Mouse (Mus musculus) lung, postnatal 10 days (tissue): ENCODE results near the gene Scgb1b30.
A peak's percentile ranks its signal among the peaks of the same experiment; 100 is the strongest.
"Not testable (repeated sequence)": the region's sequence is repeated elsewhere in the genome, so short reads cannot be mapped to it uniquely, and the experiment has no call there.

Experiments used
- DNase-seq: peaks from one replicate; pipeline ENCODE4 v3.0.0; 2021

The Scgb1b30 gene

DNA sequence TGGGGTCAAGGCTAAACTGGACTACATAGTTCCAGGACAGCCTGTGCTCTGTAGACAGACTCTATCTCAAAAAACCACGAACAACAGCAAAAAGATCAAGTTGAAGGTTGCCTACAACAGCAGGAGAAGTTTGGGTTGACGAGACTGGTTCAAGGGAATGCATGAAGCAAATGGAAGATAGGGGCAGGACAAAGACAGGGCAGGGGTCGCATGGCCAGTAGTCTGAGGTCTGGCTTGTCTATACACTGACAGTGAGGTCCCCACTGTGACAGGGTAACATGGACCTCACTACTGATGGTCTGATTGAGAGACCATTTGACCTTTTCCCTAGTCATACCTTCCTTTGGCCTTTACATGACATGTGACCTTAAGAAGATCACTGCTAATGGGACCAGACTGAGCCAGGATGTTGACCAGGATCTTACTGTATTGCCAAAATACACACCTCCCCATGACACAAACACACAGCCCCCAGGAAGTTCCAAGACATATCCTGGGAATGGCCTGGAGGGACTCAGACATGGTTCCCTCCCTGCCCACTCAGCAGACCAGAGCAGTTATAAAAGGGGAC lies at the start of gene Scgb1b30:
Gene Scgb1b30 (plus strand): TSS at position 521 of the 571 bp plus-strand sequence.
- no peak for DNase-seq

- DNase-seq, result not testable (repeated sequence)
Measured at GRCm38 (mm10) chr7:34068132-34068531, 27.1 kb upstream of the Scgb1b30 start.

- no peak for DNase-seq
Measured at GRCm38 (mm10) chr7:34100002-34100401, 4.8 kb downstream of the Scgb1b30 start.

DNA sequence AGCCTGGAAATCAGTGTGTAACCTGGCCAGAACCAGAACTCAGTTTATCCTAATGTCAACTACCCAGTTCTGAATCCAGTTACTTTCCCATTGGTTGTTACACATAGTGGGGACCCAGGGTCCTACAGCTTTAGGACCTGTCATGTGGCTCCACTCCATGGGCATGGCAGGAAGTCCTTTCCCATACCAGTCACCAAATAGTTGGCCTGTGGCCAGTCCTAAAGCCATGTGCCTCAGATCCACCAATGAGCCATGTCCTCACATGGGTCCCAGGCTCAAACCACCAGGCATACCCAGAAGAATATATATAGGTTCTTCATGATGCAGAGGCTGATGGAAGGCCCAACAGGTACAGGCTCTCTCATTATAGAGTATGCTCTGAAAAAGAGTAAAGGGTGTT lies 6.0 kb downstream of the Scgb1b30 start:
- DNase-seq, result no peak

DNA sequence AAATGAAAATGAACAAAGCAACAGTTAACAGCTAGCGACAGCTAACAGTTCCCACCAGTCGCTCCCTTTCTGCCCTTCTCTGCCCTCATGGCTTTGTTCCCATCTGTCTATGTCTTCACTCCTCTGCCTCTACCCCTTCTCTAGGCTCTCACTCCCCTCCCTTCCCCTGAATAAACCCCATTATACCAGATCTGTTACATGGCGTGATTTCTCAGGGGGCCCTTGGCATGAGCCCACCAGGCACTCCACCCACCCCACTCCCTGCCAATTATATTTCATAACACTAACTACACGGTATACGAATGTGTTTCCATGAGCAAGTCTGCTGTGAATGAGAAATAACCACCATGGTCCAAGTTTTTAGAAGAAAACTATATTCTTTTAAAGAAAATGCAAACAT lies 14.0 kb downstream of the Scgb1b30 start:
- no peak for DNase-seq

GRCm38 (mm10) chr7:34116601-34117000 lies 21.4 kb downstream of the Scgb1b30 start:
- no peak for DNase-seq

GRCm38 (mm10) chr7:34120636-34121035 lies 25.4 kb downstream of the Scgb1b30 start:
- not testable (repeated sequence) for DNase-seq

- DNase-seq, result no peak
Measured at GRCm38 (mm10) chr7:34122987-34123720, 27.9 kb downstream of the Scgb1b30 start.

DNA sequence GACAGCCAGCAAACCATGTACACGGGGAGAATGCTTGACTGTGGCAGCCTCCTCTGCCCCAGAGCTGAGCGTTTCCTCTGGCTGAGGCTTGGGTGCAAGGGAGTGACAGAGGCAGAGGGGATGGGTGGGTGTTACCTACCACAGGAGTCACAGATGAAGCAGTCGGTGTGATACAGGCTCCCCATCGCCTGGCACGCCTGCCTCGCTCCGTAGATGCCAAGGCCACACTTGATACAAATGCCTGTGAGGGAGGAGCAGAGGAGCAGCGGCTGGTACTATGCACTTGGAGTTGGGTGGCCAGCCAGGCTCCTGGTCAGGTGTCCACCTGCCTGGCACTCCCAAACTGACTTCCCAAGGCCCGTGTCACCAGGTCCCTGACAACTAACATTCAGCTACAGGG lies 30.1 kb downstream of the Scgb1b30 start:
- no peak for DNase-seq

- no peak for DNase-seq
Measured at GRCm38 (mm10) chr7:34126291-34126690, 31.1 kb downstream of the Scgb1b30 start.

GRCm38 (mm10) chr7:34131118-34131517 lies 35.9 kb downstream of the Scgb1b30 start:
- no peak for DNase-seq

DNA sequence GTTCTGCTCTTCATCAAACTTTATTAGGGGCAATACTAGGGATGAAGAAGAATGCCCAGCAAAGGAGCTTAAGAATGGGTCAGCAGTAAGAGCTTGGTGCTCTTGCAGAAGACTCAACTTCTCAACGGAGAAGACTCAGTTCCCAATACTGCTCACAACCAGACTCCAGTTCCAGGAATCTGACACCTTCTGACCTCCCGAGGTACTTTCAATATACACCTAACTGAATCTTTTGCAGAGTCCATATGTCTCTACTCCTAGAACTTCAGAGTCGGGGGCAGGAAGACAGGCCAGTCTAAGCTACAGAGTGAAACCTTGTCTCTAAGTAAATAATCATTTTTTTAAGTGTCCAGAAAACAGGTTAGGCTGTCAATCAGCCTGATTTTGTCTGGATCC lies 36.7 kb downstream of the Scgb1b30 start:
- no peak for DNase-seq

DNA sequence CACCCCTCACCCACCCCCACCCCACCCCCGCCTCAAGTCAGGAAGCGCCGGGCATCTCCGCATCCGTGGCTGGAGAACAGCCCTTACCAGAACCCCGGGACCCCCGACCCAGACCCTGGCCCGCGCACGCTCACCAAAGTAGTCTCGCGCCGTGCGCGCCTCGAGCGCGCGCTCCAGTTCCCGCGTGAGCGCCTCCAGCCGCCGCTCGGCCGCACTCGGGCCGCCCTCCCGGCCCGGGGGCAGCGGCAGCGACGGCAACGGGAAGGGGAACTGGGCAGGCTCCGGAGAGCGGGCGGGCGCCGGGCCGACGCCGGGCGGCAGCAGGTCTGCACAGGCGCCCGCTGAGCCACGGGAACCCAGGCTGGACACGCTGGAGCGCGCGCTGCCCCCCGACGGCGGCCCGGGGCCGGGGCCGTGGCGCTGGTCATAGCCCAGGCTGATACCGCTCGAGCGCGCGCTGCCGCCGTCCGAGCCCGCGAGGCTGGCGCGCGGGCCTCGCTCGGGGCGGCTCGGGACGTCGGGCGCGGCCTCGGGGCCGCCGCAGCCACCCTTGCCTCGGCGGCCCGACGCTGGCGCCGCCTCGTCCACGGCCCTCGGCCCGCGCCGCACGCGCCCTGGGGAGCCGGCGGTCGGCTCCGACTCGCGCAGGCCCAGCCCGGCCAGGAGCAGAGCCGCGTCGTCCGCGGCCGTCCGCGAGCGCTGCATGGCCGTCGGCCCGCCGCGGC lies 37.3 kb downstream of the Scgb1b30 start:
- DNase-seq, result peak; percentile 40

- peak; percentile 94 for DNase-seq
Measured at GRCm38 (mm10) chr7:34133117-34133762, 38.0 kb downstream of the Scgb1b30 start, which contains the start of gene Wtip. Gene Wtip (minus strand): TSS chr7:34133268.

DNA sequence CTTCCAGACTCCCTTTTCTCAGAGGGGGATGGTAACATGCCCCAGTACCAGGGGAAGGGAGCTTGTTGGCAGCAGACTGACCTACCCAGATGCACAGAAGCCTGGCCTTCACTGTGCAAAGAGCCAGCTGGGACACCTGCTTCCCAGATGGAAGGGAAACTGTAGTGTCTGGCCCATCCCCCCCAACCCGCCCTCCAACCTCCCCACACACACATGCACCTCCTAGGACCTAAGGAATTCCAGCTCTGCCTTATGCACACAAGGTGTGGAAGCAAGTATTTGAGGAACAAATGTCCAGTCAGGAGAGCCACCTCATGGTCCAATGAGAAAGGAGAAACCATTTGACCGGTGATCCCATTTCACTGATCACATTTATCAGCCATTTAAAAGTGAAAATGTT lies 39.1 kb downstream of the Scgb1b30 start:
- DNase-seq, result no peak

GRCm38 (mm10) chr7:34139493-34139892 lies 44.3 kb downstream of the Scgb1b30 start:
- no peak for DNase-seq

GRCm38 (mm10) chr7:34141123-34141522 lies 45.9 kb downstream of the Scgb1b30 start:
- DNase-seq, result no peak

GRCm38 (mm10) chr7:34147193-34147592 lies 52.0 kb downstream of the Scgb1b30 start:
- no peak for DNase-seq
